Mouse (Mus musculus) myocyte (in vitro differentiated cells): Measurements from ENCODE around the gene Arid1b. TPM values are rescaled to one million over a fixed set of nuclear protein-coding genes. Genes with fewer than 3 reads are reported as not detected.

Experiments used
- H3K27me3 ChIP-seq: one replicate; pipeline ENCODE4 v1.6.1; 2011; ENCODE audit not compliant: control insufficient read depth, insufficient read depth, insufficient read length
- H3K36me3 ChIP-seq: one replicate; pipeline ENCODE4 v1.6.1; 2011; ENCODE audit not compliant: control insufficient read depth, insufficient read depth
- H3K4me2 ChIP-seq: one replicate; pipeline ENCODE4 v1.6.1; 2011; ENCODE audit warnings: low read depth, control low read depth
- H3K4me3 ChIP-seq: one replicate; pipeline ENCODE4 v1.5.1; 2011; ENCODE audit warnings: mild to moderate bottlenecking, control low read depth, moderate library complexity
- H3K79me2 ChIP-seq: one replicate; pipeline ENCODE4 v1.6.1; 2011; ENCODE audit not compliant: control insufficient read depth, insufficient read depth
- H3ac ChIP-seq: one replicate; pipeline ENCODE4 v1.6.1; 2011; ENCODE audit not compliant: control insufficient read depth, insufficient read length
- CEBPB ChIP-seq: IDR thresholded peaks from 2 replicates; pipeline ENCODE4 v1.6.1; 2011; ENCODE audit warnings: mild to moderate bottlenecking, moderate library complexity; ENCODE audit not compliant: poor library complexity, insufficient read depth, severe bottlenecking
- E2F4 ChIP-seq: IDR thresholded peaks from one replicate; pipeline ENCODE4 v1.6.1; 2011; ENCODE audit warnings: mild to moderate bottlenecking, control low read depth, moderate library complexity; ENCODE audit not compliant: insufficient read depth
- MAX ChIP-seq: IDR thresholded peaks from one replicate; pipeline ENCODE4 v1.6.1; 2011; ENCODE audit warnings: low read depth, mild to moderate bottlenecking, control low read depth
- MYOD1 ChIP-seq, 3 experiments: IDR thresholded peaks; one replicate each; pipeline ENCODE4 v1.6.1; 2011; ENCODE audit warnings: control low read depth in 2 of 3, low read depth in 2 of 3, mild to moderate bottlenecking in 2 of 3, moderate library complexity in 1 of 3; ENCODE audit not compliant: insufficient read length in 2 of 3, control insufficient read depth in 1 of 3
- MYOG ChIP-seq, 3 experiments: IDR thresholded peaks; one replicate each; pipeline ENCODE4 v1.6.1; 2011; ENCODE audit warnings: control low read depth in 2 of 3, low read depth in 2 of 3, mild to moderate bottlenecking in 2 of 3; ENCODE audit not compliant: insufficient read length in 2 of 3, control insufficient read depth in 1 of 3, insufficient read depth in 1 of 3
- POLR2A ChIP-seq: IDR thresholded peaks from one replicate; pipeline ENCODE4 v1.6.1; 2011; ENCODE audit warnings: low read depth, mild to moderate bottlenecking, control low read depth, moderate library complexity; ENCODE audit not compliant: insufficient read length
- POLR2AphosphoS2 ChIP-seq: IDR thresholded peaks from one replicate; pipeline ENCODE4 v1.6.1; 2011; ENCODE audit warnings: low read depth, control low read depth; ENCODE audit not compliant: insufficient read length
- TCF12 ChIP-seq: IDR thresholded peaks from one replicate; pipeline ENCODE4 v1.6.1; 2011; ENCODE audit warnings: mild to moderate bottlenecking, control low read depth; ENCODE audit not compliant: poor library complexity, insufficient read depth, severe bottlenecking
- USF1 ChIP-seq: IDR thresholded peaks from one replicate; pipeline ENCODE4 v1.6.1; 2011; ENCODE audit warnings: low read depth, mild to moderate bottlenecking, control low read depth, moderate library complexity
- polyA plus RNA-seq: library from polyadenylated mRNA; unstranded; fragments of >200 nt; fragmentation: generic; extraction: Trizol; gene quantifications from one replicate; pipeline ENCODE4 v1.2.1, GENCODE M21; 2012; ENCODE audit warnings: missing spikeins

Arid1b gene
- polyA plus RNA-seq, 1 experiment: 10.9 TPM

DNA sequence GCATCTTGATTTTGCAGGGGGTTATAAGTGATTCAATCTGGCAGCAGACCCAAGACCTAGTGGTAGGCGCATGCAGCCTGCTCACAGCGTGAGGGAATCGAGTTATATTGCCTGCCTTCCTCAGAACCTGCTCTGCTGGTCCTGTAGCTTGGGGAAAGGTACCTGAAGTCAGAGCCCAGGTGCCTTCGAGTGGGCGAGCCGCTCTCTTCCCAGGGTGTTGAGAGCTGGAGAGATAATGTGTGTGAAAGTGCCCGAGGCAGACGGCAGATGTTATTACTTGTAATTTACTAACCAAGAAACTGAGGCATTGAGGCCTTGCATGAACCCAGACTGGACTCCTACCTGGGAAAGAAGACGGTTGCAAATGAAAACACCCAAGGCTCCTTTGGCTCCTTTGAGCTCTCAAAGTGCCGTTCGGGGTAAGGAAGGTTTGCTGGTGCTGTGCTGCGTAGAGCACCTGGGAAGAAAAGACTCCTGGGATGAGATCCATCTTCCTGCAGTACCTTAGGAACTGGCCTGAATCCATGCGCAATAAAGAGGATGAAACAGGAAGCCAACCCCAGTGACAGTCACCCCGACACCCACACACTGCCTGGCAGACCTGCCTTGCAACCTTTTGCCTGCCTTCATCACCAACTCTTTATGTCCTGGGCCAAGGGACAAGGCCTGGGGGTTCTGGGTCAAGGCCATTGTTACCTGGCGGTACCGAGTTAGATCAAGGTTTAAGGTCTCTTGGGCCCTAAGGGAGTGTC lies 401.5 kb downstream of the Arid1b start:
- Histone ChIP-seq H3K4me3 (no peak overlapping the region), H3K27me3 (peaks cover 16% of the 10 kb centered on the region), H3K4me2 (no peak overlapping the region), H3ac (no peak overlapping the region), H3K79me2 (no peaks in the 10 kb centered on the region), H3K36me3 (no peaks in the 10 kb centered on the region)
- TF ChIP-seq POLR2AphosphoS2 (no peak), E2F4 (no peak), USF1 (no peak), TCF12 (no peak)

DNA sequence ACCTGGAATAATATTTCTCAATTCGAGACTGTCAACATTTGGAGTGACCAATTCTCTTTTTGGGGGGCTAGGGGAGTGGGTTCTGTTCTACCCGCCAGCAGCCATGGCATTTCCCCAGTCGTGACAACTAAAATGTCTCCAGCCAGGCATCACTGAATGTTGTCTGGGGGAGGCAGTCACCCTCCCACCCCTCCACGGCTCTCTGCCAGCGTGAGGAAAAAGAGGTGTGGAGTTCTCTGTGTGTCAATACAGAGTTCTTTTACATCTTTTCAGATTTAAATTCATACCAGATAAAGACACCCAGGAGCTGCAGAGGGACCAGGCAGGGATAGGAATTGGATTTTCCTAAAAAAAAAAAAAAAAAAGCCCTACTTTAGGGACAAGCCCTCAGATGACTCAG lies 402.1 kb downstream of the Arid1b start:
- no peaks in the 10 kb centered on the region for H3K79me2 ChIP-seq
- no peaks in the 10 kb centered on the region for H3K36me3 ChIP-seq
- no peak overlapping the region for H3ac ChIP-seq
- H3K4me3 ChIP-seq: no peak overlapping the region
- H3K4me2 ChIP-seq: no peak overlapping the region
- TF ChIP-seq E2F4 (no peak), MYOD1 (IDR thresholded peaks at IDR 0.05; ENCODE audit: control insufficient read depth in 1 of 3, insufficient read length in 2 of 3, low read depth in 2 of 3) (no peak), MYOG (IDR thresholded peaks at IDR 0.05; ENCODE audit: control insufficient read depth in 1 of 3, insufficient read depth in 1 of 3, insufficient read length in 2 of 3, low read depth in 2 of 3) (no peak), MAX (no peak), USF1 (no peak), POLR2A (no peak), CEBPB (no peak)
- peaks cover 16% of the 10 kb centered on the region for H3K27me3 ChIP-seq
